Mouse (Mus musculus) embryo, embryonic 11.5 days (tissue): ENCODE measurements around the gene Prodh2.

ENCODE experiments used
- DNase-seq: peaks from one replicate; pipeline ENCODE4 v3.0.0-alpha.2; 2012; ENCODE audit warnings: low read depth, low spot score

Prodh2 gene

DNA sequence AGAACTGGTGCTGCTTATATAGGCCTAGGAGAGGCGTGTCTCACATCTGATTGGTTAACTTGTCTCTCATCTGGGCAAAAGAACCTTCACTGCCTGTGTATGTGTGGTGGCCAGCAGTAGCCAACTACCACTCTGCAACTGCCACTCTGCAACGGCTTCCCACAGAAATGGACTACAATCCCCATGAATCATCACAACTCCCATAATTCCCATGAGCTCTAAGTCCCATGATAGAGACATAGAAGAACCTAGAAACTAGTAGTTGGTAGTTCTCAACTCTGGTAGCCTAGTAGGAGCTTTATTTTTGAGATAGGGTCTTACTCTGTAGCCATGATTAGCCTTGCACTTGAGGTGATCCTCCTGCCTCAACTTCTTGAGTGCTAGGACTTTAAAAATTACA lies 56.5 kb downstream of the Prodh2 start:
- DNase-seq = no peak

DNA sequence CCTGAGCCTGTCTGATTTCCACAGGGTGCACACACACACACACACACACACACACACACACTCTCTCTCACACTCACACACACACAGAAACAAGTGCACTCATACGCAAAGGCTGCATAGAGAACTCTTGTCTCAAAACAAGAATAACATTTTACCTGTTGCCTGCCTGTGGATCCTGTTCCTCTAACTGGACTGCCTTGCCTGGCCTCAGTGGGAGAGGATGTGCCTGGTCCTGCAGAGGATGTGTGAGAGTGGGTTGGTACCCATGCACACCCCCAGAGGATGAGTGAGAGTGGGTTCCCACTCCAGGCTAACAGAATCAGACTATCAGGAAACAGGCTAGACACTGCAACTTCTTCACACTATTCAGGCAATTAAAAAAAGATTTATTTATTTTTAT lies 57.2 kb downstream of the Prodh2 start:
- DNase-seq = no peak

DNA sequence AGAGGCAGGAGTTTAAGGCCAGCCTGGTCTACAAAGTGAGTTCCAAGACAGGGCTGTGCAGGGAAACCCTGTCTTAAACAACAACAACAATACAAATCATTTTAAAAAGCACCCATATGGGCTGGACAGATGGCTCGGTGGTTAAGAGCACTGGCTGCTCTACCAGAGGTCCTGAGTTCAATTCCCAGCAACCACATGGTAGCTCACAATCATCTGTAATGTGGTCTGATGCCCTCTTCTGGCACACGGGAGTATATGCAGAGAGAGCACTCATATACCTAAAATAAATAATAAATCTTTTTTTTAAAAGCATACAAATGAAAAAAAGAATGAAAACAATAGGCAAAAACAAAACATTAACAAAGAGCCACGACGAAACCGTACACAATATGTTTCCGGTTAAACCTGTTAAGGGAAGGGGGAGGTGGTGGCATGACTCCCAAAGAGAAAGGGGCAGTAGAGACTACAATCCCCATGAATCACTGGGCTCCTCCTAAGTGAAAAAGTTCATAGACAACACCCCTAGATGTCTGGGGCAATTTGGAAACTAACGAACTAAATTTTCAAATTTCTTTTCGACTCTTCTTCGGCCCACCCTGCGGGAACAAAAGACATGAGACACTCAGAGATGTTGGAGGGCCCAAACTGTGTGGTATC lies 58.2 kb downstream of the Prodh2 start:
- peak; percentile 31 for DNase-seq

DNA sequence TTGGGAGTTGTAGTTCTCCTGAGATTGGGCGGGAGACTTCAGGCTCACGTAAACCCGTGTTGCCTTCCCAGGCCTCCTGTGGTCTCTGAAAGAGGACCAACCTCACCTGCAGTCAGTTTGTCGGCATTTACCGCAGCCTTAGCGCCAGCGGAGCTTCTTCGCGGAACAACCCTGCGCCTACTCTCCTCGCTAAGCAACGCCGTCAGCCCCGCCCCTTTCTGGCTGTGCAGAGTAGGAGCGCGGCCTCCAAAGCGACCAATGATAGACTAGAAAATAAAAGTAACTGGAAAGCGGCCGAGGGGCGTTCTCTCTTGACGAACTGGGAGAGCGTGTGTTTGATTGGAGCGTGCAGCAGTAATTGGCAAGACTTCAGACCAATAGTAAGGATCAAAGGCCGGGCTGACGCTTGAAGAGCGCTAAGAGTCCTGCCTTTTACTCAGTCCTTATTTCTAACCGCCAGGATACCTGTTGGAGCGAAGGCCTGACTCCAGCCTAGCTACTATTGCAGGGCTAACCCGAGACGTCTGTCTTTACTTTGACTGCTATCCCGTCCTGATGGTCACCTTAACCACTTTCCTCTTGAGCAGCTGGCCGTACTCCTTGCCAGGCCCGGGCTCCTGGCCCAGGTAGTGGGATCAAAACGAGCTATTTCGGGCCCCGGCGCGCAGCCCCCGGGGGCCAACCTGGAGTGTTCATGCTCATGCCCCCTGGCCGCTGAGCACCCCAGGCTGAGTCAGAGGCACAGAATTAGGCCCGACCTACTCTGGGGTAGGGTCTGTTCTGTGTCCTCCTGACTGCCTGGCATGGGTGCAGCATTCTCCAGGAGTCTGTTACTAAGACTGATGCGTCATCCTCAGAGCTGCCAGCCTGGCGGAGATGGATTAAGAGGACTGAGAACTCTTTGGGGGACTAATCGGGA lies 58.9 kb downstream of the Prodh2 start, which contains the start of the genes Hspb6 and Proser3:
TSS of gene Hspb6 (plus strand) at position 77 of the 919 bp plus-strand sequence.
TSS of gene Proser3 (minus strand) at position 198 of the 919 bp plus-strand sequence.
- peak; percentile 93 for DNase-seq

DNA sequence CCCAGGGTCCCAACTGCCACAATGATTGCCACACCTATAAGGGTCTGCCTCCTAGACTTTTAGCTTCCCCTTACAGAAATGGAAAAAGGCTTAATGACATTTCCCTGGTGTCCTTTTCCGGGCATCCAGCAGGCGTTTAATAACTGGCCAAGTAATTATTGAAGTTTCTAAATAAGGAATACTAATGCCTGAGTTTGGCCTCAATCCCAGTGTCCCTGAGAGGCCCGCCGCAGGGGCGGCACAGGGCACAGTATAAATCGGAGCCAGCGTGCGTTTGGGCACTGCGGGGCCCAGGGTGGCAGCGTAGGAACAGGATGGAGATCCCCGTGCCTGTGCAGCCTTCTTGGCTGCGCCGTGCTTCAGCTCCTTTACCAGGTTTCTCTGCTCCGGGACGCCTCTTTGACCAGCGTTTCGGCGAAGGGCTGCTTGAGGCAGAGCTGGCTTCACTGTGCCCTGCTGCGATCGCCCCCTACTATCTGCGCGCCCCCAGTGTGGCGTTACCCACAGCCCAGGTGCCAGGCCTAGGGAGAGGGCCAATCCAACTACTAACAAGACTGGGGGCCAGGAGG lies 59.7 kb downstream of the Prodh2 start:
- DNase-seq = no peak

DNA sequence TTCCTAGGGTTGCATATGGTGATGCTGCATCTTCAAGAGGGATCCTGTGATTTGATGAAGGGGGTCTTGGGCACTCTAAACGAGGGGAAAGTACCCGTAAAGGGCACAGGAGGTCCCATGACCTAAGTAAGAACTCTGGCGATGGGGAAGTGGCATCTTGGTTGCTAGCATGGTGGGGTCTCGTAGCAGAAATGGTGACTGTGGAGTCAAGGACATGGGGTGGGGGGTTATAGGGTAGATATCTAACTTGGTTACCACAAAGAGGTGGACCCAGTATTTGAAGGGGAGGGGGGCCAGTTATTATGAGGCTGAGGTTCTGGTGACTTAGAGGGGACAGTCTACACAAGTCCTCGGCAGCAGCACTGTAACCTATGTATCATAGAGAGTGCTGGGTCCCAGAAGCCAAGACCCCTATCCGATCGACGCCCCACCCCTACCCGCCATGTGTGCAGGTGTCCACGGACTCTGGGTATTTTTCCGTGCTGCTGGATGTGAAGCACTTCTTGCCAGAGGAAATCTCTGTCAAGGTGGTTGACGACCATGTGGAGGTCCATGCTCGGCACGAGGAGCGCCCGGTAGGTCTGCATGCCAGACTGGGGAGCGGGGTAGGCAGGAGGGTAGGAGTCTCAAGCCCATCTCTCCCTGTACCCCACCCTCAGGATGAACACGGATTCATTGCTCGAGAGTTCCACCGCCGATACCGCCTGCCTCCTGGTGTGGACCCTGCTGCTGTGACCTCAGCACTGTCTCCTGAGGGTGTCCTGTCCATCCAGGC lies 60.6 kb downstream of the Prodh2 start:
- DNase-seq = no peak

DNA sequence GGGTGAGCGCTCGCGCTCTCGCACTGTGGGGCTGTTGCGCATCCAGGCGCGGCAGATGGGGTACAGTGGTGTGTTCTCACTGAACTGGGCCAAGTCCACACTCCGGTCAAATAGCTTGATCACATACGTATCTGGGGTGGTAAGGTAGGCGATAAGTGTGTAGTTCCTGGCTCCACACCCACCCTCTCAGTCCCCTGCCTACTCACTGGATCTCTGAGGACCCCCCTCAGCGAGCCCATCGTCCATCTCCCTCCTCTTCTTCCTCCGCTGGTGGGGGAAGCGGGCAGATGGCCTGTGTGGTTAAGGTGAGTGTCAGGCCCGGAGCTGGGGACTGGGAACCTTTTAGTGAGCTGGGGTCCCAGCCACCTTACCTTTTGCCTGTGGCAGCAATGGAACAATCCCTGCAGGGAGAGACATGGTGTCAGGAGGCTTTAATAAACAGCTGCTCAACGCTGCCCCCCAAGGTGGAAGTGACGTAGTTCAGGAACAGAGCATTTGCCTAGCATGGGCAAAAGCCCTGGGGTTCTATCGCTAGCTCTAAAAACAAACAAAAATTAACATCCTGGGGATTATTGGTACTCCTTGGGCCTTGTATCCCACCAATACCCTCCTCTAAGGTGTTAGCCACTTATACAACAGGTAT lies 63.6 kb downstream of the Prodh2 start:
- DNase-seq = no peak

DNA sequence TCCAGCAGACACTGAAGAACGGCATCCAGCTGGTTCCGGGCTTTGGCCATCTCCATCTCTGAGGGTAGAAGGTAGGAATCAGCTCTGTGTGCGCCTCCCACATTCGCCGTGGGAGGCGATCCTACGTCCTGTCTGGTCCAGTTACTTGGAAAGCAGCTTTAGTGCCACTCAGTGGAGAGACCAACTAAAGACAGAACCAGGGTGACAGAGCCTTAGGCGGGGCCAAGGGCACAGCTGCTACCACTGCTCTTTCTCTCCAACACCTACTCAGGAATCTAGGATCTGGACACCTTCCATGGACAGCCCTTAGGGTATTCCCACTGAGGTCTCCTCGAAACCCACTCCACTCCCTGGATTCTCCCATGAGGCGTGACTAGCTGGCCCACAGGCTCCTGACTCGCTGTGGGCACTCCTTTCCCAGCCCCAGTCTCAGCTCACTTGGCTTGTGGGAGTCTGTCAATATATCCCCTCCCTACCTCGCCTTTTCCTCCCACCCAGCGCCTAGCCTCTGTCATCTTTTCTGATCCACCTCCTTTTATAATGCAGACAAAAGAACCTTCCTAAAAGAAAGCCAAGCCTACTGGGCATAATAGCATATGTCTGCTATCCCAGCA lies 64.6 kb downstream of the Prodh2 start:
- no peak for DNase-seq

DNA sequence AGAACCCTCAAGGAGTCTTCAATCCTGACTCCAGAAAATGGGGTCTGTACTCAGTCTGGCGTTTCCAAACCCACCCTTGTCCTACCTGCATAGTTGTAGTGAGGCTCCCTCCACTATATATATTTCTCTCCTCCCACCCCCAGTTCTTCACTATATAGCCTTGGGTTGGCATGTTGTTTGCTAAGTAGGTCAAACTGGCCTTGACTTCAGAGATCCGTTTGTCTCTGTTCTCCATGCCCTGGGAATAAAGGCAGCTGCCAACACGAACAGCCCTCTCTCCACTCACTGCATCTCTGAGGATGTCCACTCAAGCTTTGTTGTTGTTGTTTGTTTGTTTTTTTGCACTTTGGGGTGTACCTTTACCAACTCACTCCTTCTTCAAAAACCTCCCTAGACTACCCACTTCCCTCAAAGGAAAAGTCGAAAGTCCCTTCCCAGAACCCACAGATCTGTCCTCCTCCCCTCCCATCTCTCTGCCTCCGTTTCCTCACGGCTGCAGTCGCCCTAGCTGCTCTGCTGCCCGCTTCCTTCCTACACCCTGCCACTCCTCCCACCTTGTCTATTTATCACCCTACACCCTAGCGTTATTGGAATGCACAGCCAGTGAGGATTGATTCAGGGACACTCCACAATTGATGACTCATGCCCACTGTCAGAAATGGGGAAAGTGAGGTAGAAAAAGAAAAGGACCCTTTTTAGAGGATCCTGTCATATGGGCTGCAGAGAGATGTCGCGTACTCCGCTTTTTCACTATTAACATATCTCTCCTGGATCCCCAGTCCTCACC lies 65.4 kb downstream of the Prodh2 start:
- no peak for DNase-seq

DNA sequence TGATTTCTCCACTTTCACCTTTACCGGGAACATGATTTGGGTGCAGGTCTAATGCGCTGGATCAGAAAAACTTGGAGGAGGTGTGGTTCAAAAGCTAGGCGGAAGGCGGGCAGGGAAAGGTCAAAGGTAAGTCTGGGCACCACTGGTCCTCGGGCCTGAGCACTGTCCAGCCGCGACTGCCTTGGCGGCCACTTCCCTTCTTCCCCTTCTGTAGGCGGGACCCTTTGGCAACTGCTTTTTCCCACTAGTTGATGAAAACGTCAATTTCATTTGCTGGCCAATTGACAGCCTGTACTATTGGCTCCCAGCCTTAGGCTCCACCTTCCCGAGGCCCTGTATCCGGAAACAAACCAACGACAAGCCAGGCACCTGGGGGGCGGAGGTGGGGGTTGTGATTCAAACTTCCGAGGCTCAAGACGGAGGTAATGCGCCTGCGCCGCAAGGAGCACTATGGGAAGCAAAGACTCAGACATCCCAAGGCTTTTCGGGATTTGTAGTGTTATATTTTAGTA lies 66.1 kb downstream of the Prodh2 start, which contains the start of gene Lin37:
TSS of gene Lin37 (minus strand) at position 396 of the 512 bp plus-strand sequence.
- peak; percentile 93 for DNase-seq

DNA sequence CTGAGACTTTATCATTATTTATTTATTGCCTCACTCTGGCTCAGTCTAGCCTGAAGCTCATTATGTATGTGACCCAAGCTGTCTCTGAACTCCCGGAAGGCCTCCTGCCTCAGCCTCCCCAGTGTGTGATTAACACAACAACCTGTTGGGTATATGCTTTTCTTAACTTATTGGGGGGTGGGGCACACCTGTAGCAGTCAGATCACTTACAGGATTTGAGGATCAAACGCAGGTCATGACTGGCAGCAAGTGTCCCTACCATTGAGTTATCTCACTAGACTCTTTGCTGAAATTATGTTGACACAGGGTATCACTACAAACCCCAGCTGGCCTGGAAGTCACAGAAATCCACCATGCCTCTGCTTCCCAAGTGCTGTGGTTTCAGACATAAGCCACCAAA lies 66.9 kb downstream of the Prodh2 start:
- DNase-seq = no peak

DNA sequence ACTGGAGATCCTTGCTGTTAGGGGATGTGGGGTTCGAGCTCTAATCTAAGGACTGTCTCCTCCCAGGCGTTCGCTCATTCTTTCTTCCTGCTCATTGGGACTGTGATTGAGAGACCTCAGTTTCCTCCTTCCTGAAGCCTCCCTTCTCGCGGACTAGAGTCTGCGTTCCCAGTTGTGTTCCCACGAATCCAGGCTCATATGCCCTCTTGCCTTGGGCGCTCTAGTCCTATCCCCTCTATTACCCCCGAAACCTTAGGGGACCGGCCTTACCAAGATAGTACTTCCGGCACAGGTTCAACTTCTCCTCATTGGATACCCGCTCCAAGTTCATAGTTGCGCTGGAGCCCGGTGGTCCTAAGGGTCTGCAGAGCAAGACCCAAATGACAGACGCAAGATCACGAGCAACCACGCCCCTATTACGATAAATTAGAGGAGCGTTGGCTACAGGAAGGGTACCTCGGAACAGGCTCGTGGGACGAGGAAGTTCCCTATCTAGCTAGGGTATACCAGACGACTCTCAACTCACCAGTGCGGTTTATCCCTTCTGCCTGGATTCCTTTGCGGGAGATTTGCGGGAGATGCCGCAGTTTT lies 69.2 kb downstream of the Prodh2 start:
- DNase-seq = no peak
